Mouse (Mus musculus): ENCODE measurements at regions not wholly inside any gene's neighbourhood (a gene's known extent, or its start where the extent isn't known, plus 50 kb on each side); places are given as distances from the start of the nearest gene placed in this dataset.

GRCm38 (mm10) chr8:11924165-11924564 is 83.9 kb downstream of the Tex29 start:
- TF ChIP-seq POLR2A (IDR thresholded peaks at IDR 0.05; ENCODE audit: insufficient read depth, low read depth, low read length) (no peak), CTCF (IDR thresholded peaks at IDR 0.05; ENCODE audit: insufficient read depth, low read depth, low read length) (0 out of 2 replicates have a peak, but pooled peaks have one; percentile 22)
